Mouse (Mus musculus) CH12.LX (cell line): ENCODE data around the gene Tmem145. TPM values are rescaled to one million over a fixed set of nuclear protein-coding genes. Genes with fewer than 3 reads are reported as not detected.

Experiments used
- DNase-seq: peaks from one replicate; pipeline ENCODE4 v3.0.0-alpha.2; 2013; ENCODE audit errors: extremely low read depth
- H3K27ac ChIP-seq: 2 replicates; pipeline ENCODE4 v1.5.1; 2012; ENCODE audit warnings: low read depth, mild to moderate bottlenecking, control low read depth, moderate library complexity; ENCODE audit not compliant: insufficient read depth
- H3K27me3 ChIP-seq: replicated peaks from 2 replicates; pipeline ENCODE3; 2012; ENCODE audit warnings: inconsistent platforms
- H3K36me3 ChIP-seq, 2 experiments: replicated peaks in 1 of 2; 2 replicates each; pipeline versions ENCODE3 to v1.6.1; 2012; ENCODE audit warnings: inconsistent platforms in 1 of 2, low read length in 1 of 2, mild to moderate bottlenecking in 1 of 2, mixed read lengths in 1 of 2, moderate library complexity in 1 of 2; ENCODE audit not compliant: control insufficient read depth in 1 of 2, insufficient read depth in 1 of 2
- H3K4me1 ChIP-seq, 2 experiments: 2 replicates each; pipeline ENCODE4 v1.6.1; 2012; ENCODE audit warnings: inconsistent platforms in 1 of 2, moderate library complexity in 1 of 2; ENCODE audit not compliant: insufficient read depth in 2 of 2, control insufficient read depth in 1 of 2
- H3K4me2 ChIP-seq: 2 replicates; pipeline ENCODE4 v1.6.1; 2012; ENCODE audit warnings: low read depth, mild to moderate bottlenecking, control low read depth; ENCODE audit not compliant: poor library complexity, insufficient read depth, severe bottlenecking
- H3K4me3 ChIP-seq, 3 experiments: fragments of 150-350 bp in 1 of 3; sonication (generic) in 1 of 3; replicated peaks in 1 of 3; 2 replicates each; pipeline versions ENCODE3 to v1.5.1; 2011 to 2012; ENCODE audit warnings: low read depth in 2 of 3, low read length in 2 of 3, mild to moderate bottlenecking in 2 of 3, moderate library complexity in 2 of 3, control low read depth in 1 of 3, improper control_type of control experiment in 1 of 3, inconsistent platforms in 1 of 3, mixed read lengths in 1 of 3; ENCODE audit not compliant: poor library complexity in 1 of 3
- H3K79me2 ChIP-seq: replicated peaks from 2 replicates; pipeline ENCODE4 v1.6.1; 2012; ENCODE audit warnings: mild to moderate bottlenecking, moderate library complexity; ENCODE audit not compliant: control insufficient read depth, poor library complexity, insufficient read depth, severe bottlenecking; ENCODE audit errors: extremely low read depth
- H3K9ac ChIP-seq: 2 replicates; pipeline ENCODE4 v1.6.1; 2012; ENCODE audit warnings: low read depth, mild to moderate bottlenecking, control low read depth, moderate library complexity; ENCODE audit not compliant: insufficient read depth
- H3K9me3 ChIP-seq: replicated peaks from 2 replicates; pipeline ENCODE3; 2012; ENCODE audit warnings: low read length, inconsistent platforms, mixed read lengths
- BHLHE40 ChIP-seq: IDR thresholded peaks from 2 replicates; pipeline ENCODE4 v1.6.1; 2011; ENCODE audit warnings: mild to moderate bottlenecking, low read depth, low read length, improper control_type of control experiment
- CHD2 ChIP-seq: IDR thresholded peaks from 2 replicates; pipeline ENCODE4 v1.6.1; 2011; ENCODE audit warnings: low read length, improper control_type of control experiment
- E2F4 ChIP-seq: IDR thresholded peaks from 2 replicates; pipeline ENCODE4 v1.6.1; 2011; ENCODE audit warnings: low read depth, low read length, improper control_type of control experiment; ENCODE audit not compliant: insufficient replicate concordance
- ELF1 ChIP-seq: IDR thresholded peaks from 2 replicates; pipeline ENCODE4 v1.6.1; 2014; ENCODE audit warnings: low read depth, mild to moderate bottlenecking, inconsistent platforms, low read length, improper control_type of control experiment
- ETS1 ChIP-seq: conservative IDR thresholded peaks from 2 replicates; pipeline ENCODE4 v1.6.1; 2012; ENCODE audit warnings: low read depth, mild to moderate bottlenecking, inconsistent platforms, low read length, improper control_type of control experiment, moderate library complexity
- GABPA ChIP-seq: IDR thresholded peaks from 2 replicates; pipeline ENCODE4 v1.6.1; 2012; ENCODE audit warnings: low read depth, low read length, improper control_type of control experiment, inconsistent platforms; ENCODE audit not compliant: insufficient replicate concordance
- IRF4 ChIP-seq: IDR thresholded peaks from 2 replicates; pipeline ENCODE4 v1.6.1; 2014; ENCODE audit warnings: low read depth, mild to moderate bottlenecking, inconsistent platforms, low read length, improper control_type of control experiment
- JUN ChIP-seq: IDR thresholded peaks from 2 replicates; pipeline ENCODE4 v1.6.1; 2011; ENCODE audit warnings: low read depth, mild to moderate bottlenecking, low read length, improper control_type of control experiment, moderate library complexity; ENCODE audit not compliant: insufficient read depth
- KAT2A ChIP-seq: IDR thresholded peaks from 2 replicates; pipeline ENCODE4 v1.6.1; 2012; ENCODE audit warnings: low read length, improper control_type of control experiment, inconsistent platforms; ENCODE audit not compliant: insufficient replicate concordance
- MAFK ChIP-seq: IDR thresholded peaks from 2 replicates; pipeline ENCODE4 v1.6.1; 2011; ENCODE audit warnings: low read length, improper control_type of control experiment; ENCODE audit not compliant: insufficient replicate concordance
- MAX ChIP-seq: IDR thresholded peaks from 2 replicates; pipeline ENCODE4 v1.6.1; 2011; ENCODE audit warnings: low read length, improper control_type of control experiment
- MAZ ChIP-seq: IDR thresholded peaks from 2 replicates; pipeline ENCODE4 v1.6.1; 2012; ENCODE audit warnings: low read depth, mild to moderate bottlenecking, inconsistent platforms, low read length, improper control_type of control experiment, moderate library complexity
- MYC ChIP-seq: IDR thresholded peaks from 2 replicates; pipeline ENCODE4 v1.6.1; 2011; ENCODE audit warnings: low read depth, mild to moderate bottlenecking, improper control_type of control experiment, low read length
- NELFE ChIP-seq: IDR thresholded peaks from 2 replicates; pipeline ENCODE4 v1.6.1; 2011; ENCODE audit warnings: low read depth, low read length, improper control_type of control experiment
- NRF1 ChIP-seq: IDR thresholded peaks from 2 replicates; pipeline ENCODE4 v1.6.1; 2014; ENCODE audit warnings: low read depth, mild to moderate bottlenecking, inconsistent platforms, low read length, improper control_type of control experiment, moderate library complexity
- PAX5 ChIP-seq: IDR thresholded peaks from 2 replicates; pipeline ENCODE4 v1.6.1; 2012; ENCODE audit warnings: low read length, inconsistent platforms, mixed read lengths
- POLR2AphosphoS2 ChIP-seq: IDR thresholded peaks from 2 replicates; pipeline ENCODE4 v1.6.1; 2011; ENCODE audit warnings: low read depth, low read length, improper control_type of control experiment
- RAD21 ChIP-seq: IDR thresholded peaks from 2 replicates; pipeline ENCODE4 v1.6.1; 2011; ENCODE audit warnings: low read depth, mild to moderate bottlenecking, low read length, improper control_type of control experiment, moderate library complexity
- RCOR1 ChIP-seq: conservative IDR thresholded peaks from 2 replicates; pipeline ENCODE4 v1.6.1; 2012; ENCODE audit warnings: low read depth, mild to moderate bottlenecking, inconsistent platforms, low read length, improper control_type of control experiment
- SMC3 ChIP-seq: IDR thresholded peaks from 2 replicates; pipeline ENCODE4 v1.6.1; 2011; ENCODE audit warnings: low read depth, low read length, improper control_type of control experiment
- TBP ChIP-seq: conservative IDR thresholded peaks from 2 replicates; pipeline ENCODE4 v1.6.1; 2011; ENCODE audit warnings: low read depth, low read length, improper control_type of control experiment
- UBTF ChIP-seq: IDR thresholded peaks from 2 replicates; pipeline ENCODE4 v1.6.1; 2012; ENCODE audit warnings: low read depth, mild to moderate bottlenecking, inconsistent platforms, low read length, improper control_type of control experiment, moderate library complexity
- USF1 ChIP-seq: IDR thresholded peaks from 2 replicates; pipeline ENCODE4 v1.6.1; 2014; ENCODE audit warnings: low read depth, mild to moderate bottlenecking, inconsistent platforms, low read length, improper control_type of control experiment
- ZC3H11A ChIP-seq: IDR thresholded peaks from 2 replicates; pipeline ENCODE4 v1.6.1; 2012; ENCODE audit warnings: low read depth, mild to moderate bottlenecking, inconsistent platforms, low read length, improper control_type of control experiment
- ZKSCAN1 ChIP-seq: IDR thresholded peaks from 2 replicates; pipeline ENCODE4 v1.6.1; 2012; ENCODE audit warnings: low read depth, inconsistent platforms, low read length, improper control_type of control experiment, borderline replicate concordance
- ZNF384 ChIP-seq: IDR thresholded peaks from 2 replicates; pipeline ENCODE4 v1.6.1; 2012; ENCODE audit warnings: low read depth, low read length, improper control_type of control experiment, inconsistent platforms
- dilution Hi-C: fragments of 300-500 bp; cut with MboI; formaldehyde crosslinking; loops from 2 replicates; pipeline ENCODE4 v1.14.3; 2020; ENCODE audit warnings: low sequenced_read_pairs; ENCODE audit not compliant: extremely low pct_unique_long_range_greater_than_20kb, extremely low pct_ligation_motif_present
- in situ Hi-C: fragments of 300-500 bp; cut with MboI; formaldehyde crosslinking; loops from 3 replicates; pipeline ENCODE4 v1.14.3; 2019; ENCODE audit warnings: low sequenced_read_pairs, low pct_ligation_motif_present, low pct_unique_long_range_greater_than_20kb, mixed read lengths
- polyA plus RNA-seq: library from polyadenylated mRNA; unstranded; fragments of >175 nt; gene quantifications from 2 replicates; pipeline ENCODE4 v1.2.1, GENCODE M21; 2012; ENCODE audit warnings: low read depth; ENCODE audit not compliant: insufficient read length
- total RNA-seq, 2 experiments: library from RNA; depleted of rRNA; stranded (reverse); fragments of 300-350 nt in 1 of 2; fragments of >200 nt in 1 of 2; gene quantifications; 2 replicates each; pipeline ENCODE4 v1.2.3; 2012 to 2014

Tmem145 gene
- total and polyA plus RNA-seq, 3 experiments, result 0.10 TPM; not detected in 2

GRCm38 (mm10) chr7:25305481-25305880, 425 bp upstream of the Tmem145 start:
- Histone ChIP-seq H3K9ac (no peak overlapping the region), H3K4me3 (no peak overlapping the region)

GRCm38 (mm10) chr7:25306614-25306996, 699 bp downstream of the Tmem145 start:
- no peak overlapping the region for H3K4me3 ChIP-seq
- no peak overlapping the region for H3K9ac ChIP-seq
- TF ChIP-seq GABPA (no peak), ZKSCAN1 (no peak), USF1 (no peak), NRF1 (no peak), MAX (no peak), RAD21 (no peak), KAT2A (no peak), POLR2AphosphoS2 (no peak), IRF4 (no peak), MAZ (no peak), ETS1 (no peak), BHLHE40 (no peak), E2F4 (no peak), ZC3H11A (no peak), ELF1 (no peak), JUN (no peak)
- dilution Hi-C loops (no loop called here), in situ Hi-C loops (no loop called here)
- no peaks in the 10 kb centered on the region for H3K79me2 ChIP-seq
- no peaks in the 10 kb centered on the region for H3K9me3 ChIP-seq
- H3K27me3 ChIP-seq, result peaks cover 83% of the 10 kb centered on the region
- H3K4me2 ChIP-seq, result no peak overlapping the region
- no peak overlapping the region for H3K27ac ChIP-seq
- H3K4me1 ChIP-seq, result no peaks in the 10 kb centered on the region
- no peaks in the 10 kb centered on the region for H3K36me3 ChIP-seq
- no peak for DNase-seq

More at GRCm38 (mm10) chr7:25305481-25305880, 425 bp upstream of the Tmem145 start:
- H3K4me1 ChIP-seq, result no peaks in the 10 kb centered on the region
- H3K27me3 ChIP-seq, result peaks cover 75% of the 10 kb centered on the region
- no peaks in the 10 kb centered on the region for H3K36me3 ChIP-seq
- dilution Hi-C loops (no loop called here), in situ Hi-C loops (no loop called here)
- TF ChIP-seq ZNF384, result no peak
- TF ChIP-seq MAZ, result no peak
- TF ChIP-seq RCOR1, result no peak
- no peak for TF ChIP-seq POLR2AphosphoS2
- TF ChIP-seq BHLHE40, result no peak
- TF ChIP-seq KAT2A, result no peak
- no peak for TF ChIP-seq MYC
- TF ChIP-seq MAX, result no peak
- TF ChIP-seq NELFE, result no peak
- TF ChIP-seq CHD2, result no peak
- TF ChIP-seq MAFK, result no peak
- no peak for TF ChIP-seq SMC3
- no peak for TF ChIP-seq JUN
- TF ChIP-seq TBP, result no peak
- TF ChIP-seq UBTF, result no peak
- TF ChIP-seq PAX5, result no peak
- TF ChIP-seq RAD21, result no peak
- no peak for TF ChIP-seq ZKSCAN1
- no peak for TF ChIP-seq GABPA
- no peaks in the 10 kb centered on the region for H3K9me3 ChIP-seq
- no peak overlapping the region for H3K27ac ChIP-seq
- no peak for DNase-seq
- no peaks in the 10 kb centered on the region for H3K79me2 ChIP-seq
- H3K4me2 ChIP-seq, result no peak overlapping the region
